Mouse (Mus musculus) hindbrain, postnatal 0 days (tissue): ENCODE results near the gene Ahnak2. TPM values are rescaled to one million over a fixed set of nuclear protein-coding genes. Genes with fewer than 3 reads are reported as not detected.
A peak's percentile ranks its signal among the peaks of the same experiment; 100 is the strongest.

Experiments used
- ATAC-seq: fragments of 200-750 bp; cut with Nextera tagmentation; 2 replicates; pipeline ENCODE4 v1.8.0; 2017; ENCODE audit warnings: mild to moderate bottlenecking, moderate TSS enrichment, moderate library complexity
- DNase-seq: peaks from one replicate; pipeline ENCODE4 v3.0.0-alpha.2; 2015; ENCODE audit warnings: low spot score
- H3K27ac ChIP-seq: fragments of 300-500 bp; sonication (generic); 2 replicates; pipeline ENCODE4 v1.5.1; 2014; ENCODE audit warnings: mild to moderate bottlenecking
- H3K27me3 ChIP-seq: fragments of 300-500 bp; sonication (generic); 2 replicates; pipeline ENCODE4 v1.6.1; 2014; ENCODE audit warnings: low read length, mixed read lengths; ENCODE audit not compliant: insufficient read depth
- H3K36me3 ChIP-seq: fragments of 300-500 bp; sonication (generic); 2 replicates; pipeline ENCODE4 v1.6.1; 2014; ENCODE audit warnings: low read length, mixed read lengths; ENCODE audit not compliant: insufficient read depth
- H3K4me1 ChIP-seq: fragments of 300-500 bp; sonication (generic); 2 replicates; pipeline ENCODE4 v1.6.1; 2014; ENCODE audit warnings: antibody characterized with exemption, low read length, mixed read lengths; ENCODE audit not compliant: insufficient read depth
- H3K4me2 ChIP-seq: fragments of 300-500 bp; sonication (generic); 2 replicates; pipeline ENCODE4 v1.6.1; 2014; ENCODE audit warnings: low read depth, mild to moderate bottlenecking, low read length, moderate library complexity, mixed read lengths
- H3K4me3 ChIP-seq: fragments of 300-500 bp; sonication (generic); 2 replicates; pipeline ENCODE4 v1.5.1; 2014; ENCODE audit warnings: low read length
- H3K9ac ChIP-seq: fragments of 300-500 bp; sonication (generic); replicated peaks from 2 replicates; pipeline ENCODE4 v1.6.1; 2014; ENCODE audit warnings: mild to moderate bottlenecking, low read length, moderate library complexity, mixed read lengths
- H3K9me3 ChIP-seq: fragments of 300-500 bp; sonication (generic); 2 replicates; pipeline ENCODE4 v1.6.1; 2016; ENCODE audit warnings: low read length, mixed read lengths
- CTCF ChIP-seq: IDR thresholded peaks from 2 replicates; pipeline ENCODE4 v1.5.1; 2016; ENCODE audit warnings: antibody characterized with exemption, control low read depth, low read depth
- WGBS: fragments of 180-500 bp; shearing (Covaris S2); extraction: QIAGEN DNeasy Blood & Tissue Kit; methylation state at CpG from one replicate; pipeline ENCODE4 v1.1.7; 2014; 5-methylcytosine and 5-hydroxymethylcytosine counted together
- polyA plus RNA-seq: library from polyadenylated mRNA; unstranded; fragments of >200 nt; fragmentation: Nextera tagmentation; extraction: Ambion mirVana; gene quantifications from 2 replicates; pipeline ENCODE4 v1.2.1, GENCODE M21; 2015
- total RNA-seq: library from RNA; depleted of rRNA; stranded (reverse); fragments of >200 nt; gene quantifications from 2 replicates; pipeline ENCODE4 v1.2.3, GENCODE M21; 2014

The Ahnak2 gene
- total and polyA plus RNA-seq, 2 experiments from 2014 or later = 3.3 to 7.7 TPM

DNA sequence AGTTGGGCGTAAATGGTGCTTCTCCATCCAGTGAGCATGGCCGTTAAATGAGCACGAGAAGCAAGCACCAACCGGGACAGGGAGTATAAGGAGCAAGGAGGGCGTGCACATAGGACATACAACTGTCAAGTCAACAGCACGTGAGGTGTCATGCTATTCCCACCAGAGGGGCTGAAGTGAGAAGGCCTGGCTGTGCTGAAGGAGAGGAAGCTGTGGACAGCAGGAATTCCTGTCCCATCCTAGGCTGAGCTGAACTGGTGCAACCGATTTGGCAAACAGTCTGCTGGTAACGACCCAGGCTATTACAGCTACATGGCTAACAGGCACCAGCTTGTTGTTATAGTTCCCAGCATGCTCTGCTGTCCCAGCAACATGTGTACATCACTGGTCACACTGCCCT lies 11.4 kb downstream of the Ahnak2 start:
- H3K9ac ChIP-seq = no peak overlapping the region
- H3K4me3 ChIP-seq = no peak overlapping the region
- no peaks in the 10 kb centered on the region for H3K27me3 ChIP-seq
- no peak overlapping the region for H3K4me2 ChIP-seq
- no peaks in the 10 kb centered on the region for H3K9me3 ChIP-seq
- DNase-seq = no peak
- TF ChIP-seq CTCF = no peak
- no peak; the same call in 1 of the 2 replicates for ATAC-seq
- no peak overlapping the region for H3K27ac ChIP-seq
- no peaks in the 10 kb centered on the region for H3K36me3 ChIP-seq
- WGBS = 80% methylated on average over 8 of the region's 8 CpGs
- no peaks in the 10 kb centered on the region; the same call in 1 of the 2 replicates for H3K4me1 ChIP-seq

DNA sequence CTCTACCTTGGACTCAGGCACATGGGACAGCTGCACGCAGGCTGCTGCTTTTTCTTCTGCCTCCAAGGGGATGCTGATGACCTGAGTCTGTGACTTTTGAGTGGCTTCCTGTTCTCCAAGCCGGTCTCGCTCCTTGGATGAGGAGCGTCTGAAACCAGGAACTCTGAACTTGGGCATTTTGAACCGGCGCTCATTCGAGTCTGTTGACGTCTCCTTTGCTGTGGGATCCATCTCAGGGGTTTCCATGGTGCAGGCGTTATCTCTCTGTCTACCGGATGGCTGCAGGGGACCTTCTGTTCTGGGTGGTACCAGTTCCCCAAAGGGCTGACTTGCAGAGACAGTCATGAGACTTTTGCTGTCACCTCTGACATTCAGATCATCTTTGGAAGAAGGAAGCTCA lies 28.0 kb downstream of the Ahnak2 start:
- no peaks in the 10 kb centered on the region for H3K36me3 ChIP-seq
- H3K27ac ChIP-seq = no peak overlapping the region
- H3K4me3 ChIP-seq = no peak overlapping the region
- H3K4me1 ChIP-seq = no peaks in the 10 kb centered on the region
- no peaks in the 10 kb centered on the region for H3K27me3 ChIP-seq
- DNase-seq = no peak
- 94% methylated on average over 10 of the region's 10 CpGs for WGBS
- no peak overlapping the region for H3K4me2 ChIP-seq
- TF ChIP-seq CTCF = no peak
- no peaks in the 10 kb centered on the region for H3K9me3 ChIP-seq
- H3K9ac ChIP-seq = no peak overlapping the region
- ATAC-seq = no peak

DNA sequence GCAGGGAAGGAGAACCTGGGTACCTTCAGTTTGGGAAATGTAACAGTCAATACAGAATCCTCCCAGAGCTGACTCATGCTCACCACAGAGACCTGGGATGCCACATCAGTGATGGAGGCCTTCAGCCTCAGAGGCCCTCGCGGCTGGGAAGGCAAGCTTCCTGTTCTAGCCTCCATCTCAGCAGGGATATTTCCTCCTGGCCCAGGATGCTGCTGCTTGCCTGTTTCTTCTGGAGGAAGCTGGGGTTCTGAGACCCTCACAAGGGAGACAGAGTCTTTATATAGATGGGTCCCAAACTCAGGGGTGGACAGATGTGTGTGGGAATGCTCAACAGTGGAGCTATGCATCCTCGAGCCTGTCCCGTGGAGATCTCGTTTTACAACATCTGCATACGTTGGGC lies 28.4 kb downstream of the Ahnak2 start:
- no peak for TF ChIP-seq CTCF
- no peaks in the 10 kb centered on the region for H3K36me3 ChIP-seq
- H3K9ac ChIP-seq = no peak overlapping the region
- H3K27me3 ChIP-seq = no peaks in the 10 kb centered on the region
- ATAC-seq (no peak), DNase-seq (no peak)
- no peaks in the 10 kb centered on the region for H3K4me1 ChIP-seq
- 82% methylated on average over 6 of the region's 6 CpGs for WGBS
- no peak overlapping the region for H3K27ac ChIP-seq
- no peaks in the 10 kb centered on the region for H3K9me3 ChIP-seq
- no peak overlapping the region for H3K4me3 ChIP-seq
- no peak overlapping the region for H3K4me2 ChIP-seq

DNA sequence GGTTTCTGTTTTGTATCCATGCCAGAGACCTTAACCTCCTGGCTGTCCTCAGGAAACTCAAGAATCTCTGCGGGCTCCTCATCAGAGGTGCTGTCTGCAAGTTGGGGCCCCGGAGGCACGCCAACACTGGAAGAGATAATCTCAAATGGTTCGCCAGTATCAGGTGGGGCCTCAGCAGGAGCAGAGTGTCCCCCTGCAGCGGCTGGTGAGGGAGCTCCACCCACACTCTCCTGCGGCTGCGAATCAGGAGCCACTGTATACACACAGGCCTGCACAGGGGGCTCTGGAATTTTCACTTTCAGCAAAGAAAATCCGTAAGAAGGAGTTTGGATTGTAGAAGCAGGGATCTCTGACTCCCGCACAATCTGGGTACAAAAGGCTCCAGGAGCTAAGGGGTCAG lies 29.1 kb downstream of the Ahnak2 start:
- no peaks in the 10 kb centered on the region for H3K9me3 ChIP-seq
- H3K4me3 ChIP-seq = no peak overlapping the region
- ATAC-seq (no peak), DNase-seq (no peak)
- no peaks in the 10 kb centered on the region for H3K36me3 ChIP-seq
- no peak overlapping the region for H3K4me2 ChIP-seq
- H3K9ac ChIP-seq = no peak overlapping the region
- WGBS = 50% methylated on average over 9 of the region's 9 CpGs
- no peaks in the 10 kb centered on the region for H3K27me3 ChIP-seq
- H3K4me1 ChIP-seq = no peaks in the 10 kb centered on the region
- no peak overlapping the region for H3K27ac ChIP-seq
- TF ChIP-seq CTCF = no peak

DNA sequence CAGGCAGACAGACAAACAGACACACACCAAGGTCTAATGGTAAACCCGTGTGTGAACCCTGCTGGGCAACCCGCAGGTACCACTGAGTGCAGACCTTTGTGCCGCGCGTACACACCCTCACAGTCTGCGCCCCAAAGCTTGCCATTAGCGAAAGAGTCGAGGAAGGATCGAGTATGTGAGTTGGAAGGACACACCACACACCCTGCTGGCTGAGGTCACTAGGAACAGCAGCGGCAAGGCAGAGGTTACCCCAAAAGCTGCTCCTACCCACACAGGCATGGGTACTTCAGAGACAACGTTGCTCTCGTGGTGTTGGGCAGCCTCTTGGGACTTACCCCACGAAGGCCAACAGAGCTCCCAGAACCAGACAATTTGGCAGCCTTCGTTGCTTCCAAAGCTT lies 30.2 kb downstream of the Ahnak2 start:
- WGBS = 92% methylated on average over 14 of the region's 14 CpGs
- DNase-seq = no peak
- Histone ChIP-seq H3K4me2 (no peak overlapping the region), H3K4me1 (no peaks in the 10 kb centered on the region), H3K9ac (no peak overlapping the region), H3K4me3 (no peak overlapping the region), H3K27me3 (no peaks in the 10 kb centered on the region), H3K36me3 (no peaks in the 10 kb centered on the region), H3K27ac (no peak overlapping the region), H3K9me3 (no peaks in the 10 kb centered on the region)
- no peak for ATAC-seq
- TF ChIP-seq CTCF = no peak

DNA sequence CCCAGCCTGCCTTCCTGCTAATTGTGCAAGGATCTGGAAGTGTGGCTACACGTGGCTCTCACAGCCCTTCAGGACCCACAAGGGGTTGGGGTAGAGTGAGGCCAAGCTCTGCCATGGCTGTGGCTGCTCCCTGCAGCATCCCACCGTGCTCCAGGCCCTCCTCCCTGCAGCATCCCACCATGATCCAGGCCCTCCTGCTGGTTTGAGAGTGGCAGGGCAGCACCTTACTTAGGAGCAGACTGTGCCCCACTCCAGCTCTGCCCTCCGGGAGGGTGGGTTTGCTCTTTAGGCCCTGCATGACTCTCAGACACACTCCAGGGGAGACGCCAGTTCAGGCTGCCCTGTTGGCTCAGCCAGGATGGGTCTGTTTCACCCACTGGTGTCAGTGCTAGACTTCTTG lies 32.1 kb downstream of the Ahnak2 start:
- H3K4me3 ChIP-seq = no peak overlapping the region
- 75% methylated on average over 4 of the region's 4 CpGs for WGBS
- ATAC-seq = no peak
- no peak overlapping the region for H3K27ac ChIP-seq
- no peaks in the 10 kb centered on the region for H3K27me3 ChIP-seq
- H3K36me3 ChIP-seq = no peaks in the 10 kb centered on the region
- no peak overlapping the region for H3K9ac ChIP-seq
- H3K4me1 ChIP-seq = no peaks in the 10 kb centered on the region
- DNase-seq = no peak
- no peak overlapping the region for H3K4me2 ChIP-seq
- TF ChIP-seq CTCF = no peak
- no peaks in the 10 kb centered on the region for H3K9me3 ChIP-seq

DNA sequence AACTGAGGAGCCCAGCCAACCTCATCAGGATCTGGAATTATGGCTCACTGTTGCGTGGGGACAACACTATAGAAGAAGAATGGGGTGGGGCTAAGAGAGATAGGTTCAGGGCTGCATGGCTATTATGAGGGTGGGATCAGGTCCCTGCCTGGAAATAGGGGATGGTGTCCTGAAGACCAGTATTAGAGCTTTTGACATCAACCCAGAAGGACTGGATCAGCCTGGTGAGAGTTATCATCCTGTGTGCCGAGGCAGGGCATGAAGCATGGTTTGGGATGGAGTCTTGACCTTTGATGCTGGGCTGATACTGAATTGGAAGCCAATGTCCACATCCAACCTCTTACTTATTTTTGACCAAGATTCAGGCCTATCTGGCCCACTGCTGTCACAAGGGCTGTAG lies 32.7 kb downstream of the Ahnak2 start:
- H3K36me3 ChIP-seq = no peaks in the 10 kb centered on the region
- H3K4me3 ChIP-seq = no peak overlapping the region
- no peak for TF ChIP-seq CTCF
- DNase-seq = no peak
- H3K27ac ChIP-seq = no peak overlapping the region
- no peak for ATAC-seq
- 92% methylated on average over 2 of the region's 2 CpGs for WGBS
- H3K9me3 ChIP-seq = no peaks in the 10 kb centered on the region
- no peaks in the 10 kb centered on the region for H3K27me3 ChIP-seq
- H3K4me1 ChIP-seq = no peaks in the 10 kb centered on the region
- H3K4me2 ChIP-seq = no peak overlapping the region
- no peak overlapping the region for H3K9ac ChIP-seq

DNA sequence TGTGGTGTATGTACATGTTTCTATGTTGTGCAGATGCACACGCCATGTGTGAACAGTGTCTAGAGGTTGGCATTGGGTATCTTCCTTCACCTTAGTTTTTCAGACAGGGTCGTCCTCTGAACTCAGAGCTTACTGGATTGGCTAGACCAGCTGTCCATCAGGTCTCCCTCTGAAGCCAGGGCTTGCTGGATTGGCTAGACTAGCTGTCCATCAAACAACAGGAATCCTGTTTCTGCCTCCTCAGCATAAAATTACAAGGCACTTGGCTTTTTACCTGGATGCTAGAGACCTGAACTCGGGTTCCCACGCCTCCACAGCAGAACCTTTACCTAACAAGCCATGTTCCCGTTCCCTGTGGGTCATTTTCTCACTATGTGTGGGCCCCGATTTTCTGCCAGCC lies 33.4 kb downstream of the Ahnak2 start:
- 84% methylated on average over 6 of the region's 6 CpGs for WGBS

More for the DNA sequence above, 33.4 kb downstream of the Ahnak2 start:
- Histone ChIP-seq H3K9ac (no peak overlapping the region), H3K36me3 (no peaks in the 10 kb centered on the region), H3K27ac (no peak overlapping the region), H3K9me3 (no peaks in the 10 kb centered on the region), H3K4me1 (no peaks in the 10 kb centered on the region), H3K27me3 (no peaks in the 10 kb centered on the region), H3K4me3 (no peak overlapping the region), H3K4me2 (no peak overlapping the region)
- ATAC-seq = no peak
- peak; percentile 42 for DNase-seq
- no peak for TF ChIP-seq CTCF
